Mouse (Mus musculus) hindbrain, postnatal 0 days (tissue): ENCODE data around the gene Decr2. TPM values are rescaled to one million over a fixed set of nuclear protein-coding genes. Genes with fewer than 3 reads are reported as not detected.

Experiments used
- ATAC-seq: fragments of 200-750 bp; cut with Nextera tagmentation; 2 replicates; pipeline ENCODE4 v1.8.0; 2017; ENCODE audit warnings: mild to moderate bottlenecking, moderate TSS enrichment, moderate library complexity
- DNase-seq: peaks from one replicate; pipeline ENCODE4 v3.0.0-alpha.2; 2015; ENCODE audit warnings: low spot score
- H3K27ac ChIP-seq: fragments of 300-500 bp; sonication (generic); 2 replicates; pipeline ENCODE4 v1.5.1; 2014; ENCODE audit warnings: mild to moderate bottlenecking
- H3K27me3 ChIP-seq: fragments of 300-500 bp; sonication (generic); 2 replicates; pipeline ENCODE4 v1.6.1; 2014; ENCODE audit warnings: low read length, mixed read lengths; ENCODE audit not compliant: insufficient read depth
- H3K36me3 ChIP-seq: fragments of 300-500 bp; sonication (generic); 2 replicates; pipeline ENCODE4 v1.6.1; 2014; ENCODE audit warnings: low read length, mixed read lengths; ENCODE audit not compliant: insufficient read depth
- H3K4me1 ChIP-seq: fragments of 300-500 bp; sonication (generic); 2 replicates; pipeline ENCODE4 v1.6.1; 2014; ENCODE audit warnings: antibody characterized with exemption, low read length, mixed read lengths; ENCODE audit not compliant: insufficient read depth
- H3K4me2 ChIP-seq: fragments of 300-500 bp; sonication (generic); 2 replicates; pipeline ENCODE4 v1.6.1; 2014; ENCODE audit warnings: low read depth, mild to moderate bottlenecking, low read length, moderate library complexity, mixed read lengths
- H3K4me3 ChIP-seq: fragments of 300-500 bp; sonication (generic); 2 replicates; pipeline ENCODE4 v1.5.1; 2014; ENCODE audit warnings: low read length
- H3K9ac ChIP-seq: fragments of 300-500 bp; sonication (generic); replicated peaks from 2 replicates; pipeline ENCODE4 v1.6.1; 2014; ENCODE audit warnings: mild to moderate bottlenecking, low read length, moderate library complexity, mixed read lengths
- H3K9me3 ChIP-seq: fragments of 300-500 bp; sonication (generic); 2 replicates; pipeline ENCODE4 v1.6.1; 2016; ENCODE audit warnings: low read length, mixed read lengths
- CTCF ChIP-seq: IDR thresholded peaks from 2 replicates; pipeline ENCODE4 v1.5.1; 2016; ENCODE audit warnings: antibody characterized with exemption, control low read depth, low read depth
- WGBS: fragments of 180-500 bp; shearing (Covaris S2); extraction: QIAGEN DNeasy Blood & Tissue Kit; methylation state at CpG from one replicate; pipeline ENCODE4 v1.1.7; 2014; 5-methylcytosine and 5-hydroxymethylcytosine counted together
- polyA plus RNA-seq: library from polyadenylated mRNA; unstranded; fragments of >200 nt; fragmentation: Nextera tagmentation; extraction: Ambion mirVana; gene quantifications from 2 replicates; pipeline ENCODE4 v1.2.1, GENCODE M21; 2015
- total RNA-seq: library from RNA; depleted of rRNA; stranded (reverse); fragments of >200 nt; gene quantifications from 2 replicates; pipeline ENCODE4 v1.2.3, GENCODE M21; 2014; rRNA removed

Gene Decr2
- total RNA-seq (35.6 and 40.6 TPM in 2 replicates), polyA plus RNA-seq (41.1 and 44.7 TPM in 2 replicates)

DNA sequence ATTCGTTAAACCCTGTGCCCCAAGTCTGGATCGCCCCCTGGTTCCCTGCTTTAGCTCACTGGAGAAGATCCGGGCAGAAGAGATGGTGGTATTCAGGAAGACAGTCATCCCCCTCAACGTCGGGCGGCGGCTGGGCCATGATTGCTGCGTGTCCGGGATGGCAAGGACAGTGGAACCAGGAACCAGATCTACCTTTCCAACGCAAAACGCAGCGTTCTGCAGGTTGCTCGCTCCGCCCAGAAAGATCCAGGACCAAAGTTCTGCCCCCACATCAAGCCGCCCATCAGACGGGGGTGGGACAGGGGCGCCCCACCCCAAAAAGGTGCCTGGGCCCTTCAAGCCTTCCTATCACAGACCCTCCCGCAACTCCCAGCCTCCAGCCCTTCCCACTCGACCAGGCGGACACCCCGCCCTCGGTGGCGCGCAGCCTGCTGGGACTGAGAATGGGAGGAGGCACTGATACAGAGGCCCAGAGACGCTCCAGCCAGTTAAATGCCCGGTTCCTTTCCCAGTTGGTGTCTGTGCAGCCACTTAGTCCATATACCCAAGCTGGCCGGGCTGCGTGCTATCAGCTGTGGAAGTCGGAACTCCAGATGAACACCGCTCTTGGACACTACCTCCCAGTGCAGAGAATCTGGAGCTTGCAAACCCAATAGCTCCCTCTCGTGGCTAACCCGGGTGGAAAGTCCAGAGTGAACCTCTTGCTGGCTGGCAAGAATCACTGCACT, at the start of gene Decr2:
Decr2 (minus strand) TSS at position 433 of the 728 bp plus-strand sequence.
- DNase-seq = peak; percentile 96
- WGBS = 2% methylated on average over 32 of the region's 32 CpGs

DNA sequence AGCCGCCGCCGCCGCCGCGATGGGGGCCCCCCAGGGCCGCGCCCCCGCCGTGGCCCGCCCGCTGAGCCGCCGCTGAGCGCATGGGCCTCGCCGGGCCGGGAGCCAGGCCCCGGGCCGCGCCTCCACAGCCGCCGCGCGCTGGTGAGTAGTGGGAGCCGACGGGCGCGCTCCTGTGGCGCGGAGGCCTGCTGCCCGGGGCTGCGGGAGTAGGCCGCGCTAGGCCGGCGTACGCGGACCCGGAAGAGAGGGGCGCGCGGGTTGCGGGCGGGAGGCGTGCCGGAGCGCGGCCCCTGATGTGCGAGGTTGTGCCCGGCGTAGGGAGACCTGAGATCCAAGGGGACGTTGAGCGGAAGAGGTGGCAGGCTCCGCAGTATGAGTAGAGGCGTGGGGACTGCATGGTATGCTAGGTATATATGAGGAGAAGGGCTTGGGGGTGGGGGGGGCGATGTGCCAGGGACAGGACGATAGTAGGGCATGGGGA, 48.8 kb upstream of the Decr2 start:
- ATAC-seq (peak; percentile 73), DNase-seq (peak; percentile 67)
- H3K4me1 ChIP-seq = peaks cover 8% of the 10 kb centered on the region
- no peak for TF ChIP-seq CTCF
- H3K4me2 ChIP-seq = peak overlapping the region; percentile 68
- peaks cover 10% of the 10 kb centered on the region for H3K36me3 ChIP-seq
- peak overlapping the region; percentile 94 for H3K4me3 ChIP-seq
- H3K27me3 ChIP-seq = no peaks in the 10 kb centered on the region
- H3K27ac ChIP-seq = peak overlapping the region; percentile 96
- H3K9ac ChIP-seq = peak overlapping the region; percentile 96
- no peaks in the 10 kb centered on the region for H3K9me3 ChIP-seq
- WGBS = under 1% methylated on average over 54 of the region's 58 CpGs

More for the DNA sequence above, at the start of gene Decr2:
- ATAC-seq = peak; percentile 92
- Histone ChIP-seq H3K9me3 (no peaks in the 10 kb centered on the region), H3K4me2 (peak within 1 kb of the TSS; percentile 72), H3K27me3 (no peaks in the 10 kb centered on the region), H3K4me3 (peak within 1 kb of the TSS; percentile 50), H3K27ac (peak within 1 kb of the TSS; percentile 64), H3K9ac (peak within 1 kb of the TSS; percentile 62), H3K4me1 (no peaks in the 10 kb centered on the region), H3K36me3 (no peaks in the 10 kb centered on the region)
- TF ChIP-seq CTCF = peak; percentile 93

DNA sequence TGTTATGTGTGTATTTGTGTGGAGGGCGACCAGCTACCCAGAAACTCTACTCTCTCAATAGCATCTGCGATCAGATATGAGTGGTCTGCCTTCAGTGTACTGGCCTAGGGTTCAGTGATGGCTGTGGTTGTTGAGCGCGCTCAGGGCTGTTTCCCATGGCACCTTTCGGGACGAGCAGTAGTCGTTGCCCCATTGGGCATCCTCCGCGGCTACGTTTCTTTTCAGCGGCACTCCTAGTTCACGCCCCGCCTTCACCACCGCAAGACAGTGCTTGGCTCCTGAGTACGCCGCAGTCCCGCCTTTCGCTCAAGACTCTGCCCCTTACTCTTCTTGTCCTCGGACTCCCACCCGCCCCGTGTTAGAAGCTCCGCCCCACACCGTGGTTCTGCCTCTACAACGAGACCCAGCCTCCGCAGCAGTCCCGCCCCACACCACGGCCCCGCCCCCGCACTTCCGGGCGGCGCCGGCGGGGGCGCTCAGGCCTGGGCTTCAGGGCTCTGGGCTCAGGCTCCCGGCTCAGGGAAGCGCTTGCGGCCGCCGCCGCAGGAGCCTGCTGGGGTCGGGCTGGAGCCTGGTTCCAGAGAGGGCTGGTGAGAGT, 48.2 kb upstream of the Decr2 start, which contains the start of gene Axin1:
Axin1 (plus strand) TSS at position 450 of the 598 bp plus-strand sequence.
- under 1% methylated on average over 40 of the region's 42 CpGs for WGBS
- H3K27ac ChIP-seq = peak within 1 kb of the TSS; percentile 96
- H3K9ac ChIP-seq = peak within 1 kb of the TSS; percentile 96
- no peaks in the 10 kb centered on the region for H3K27me3 ChIP-seq
- peaks cover 6% of the 10 kb centered on the region for H3K36me3 ChIP-seq
- ATAC-seq (peak; percentile 98), DNase-seq (peak; percentile 97)
- H3K4me2 ChIP-seq = peak within 1 kb of the TSS; percentile 68
- H3K4me1 ChIP-seq = peaks cover 8% of the 10 kb centered on the region
- H3K4me3 ChIP-seq = peak within 1 kb of the TSS; percentile 94
- no peaks in the 10 kb centered on the region for H3K9me3 ChIP-seq
- peak; percentile 26 for TF ChIP-seq CTCF

DNA sequence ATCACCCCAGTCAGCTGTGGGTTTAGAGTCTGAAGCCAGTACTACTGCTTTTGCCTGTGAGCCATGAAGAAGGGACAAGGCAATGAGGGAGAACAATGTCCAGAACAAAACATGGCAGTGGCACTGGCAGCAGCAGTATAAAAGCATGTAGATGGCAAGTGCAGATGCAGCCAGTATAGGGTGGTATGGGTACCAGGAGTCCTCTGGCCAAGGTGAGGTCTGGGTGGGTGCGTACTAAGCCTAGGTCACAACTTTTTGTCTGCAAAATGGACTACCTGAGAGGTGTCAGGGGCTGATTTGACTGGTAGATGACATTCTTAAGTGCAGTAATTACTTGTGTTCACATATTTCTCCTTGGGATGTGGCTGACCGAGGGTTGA, 47.6 kb upstream of the Decr2 start:
- WGBS = 82% methylated on average over 2 of the region's 2 CpGs
- no peak for ATAC-seq

DNA sequence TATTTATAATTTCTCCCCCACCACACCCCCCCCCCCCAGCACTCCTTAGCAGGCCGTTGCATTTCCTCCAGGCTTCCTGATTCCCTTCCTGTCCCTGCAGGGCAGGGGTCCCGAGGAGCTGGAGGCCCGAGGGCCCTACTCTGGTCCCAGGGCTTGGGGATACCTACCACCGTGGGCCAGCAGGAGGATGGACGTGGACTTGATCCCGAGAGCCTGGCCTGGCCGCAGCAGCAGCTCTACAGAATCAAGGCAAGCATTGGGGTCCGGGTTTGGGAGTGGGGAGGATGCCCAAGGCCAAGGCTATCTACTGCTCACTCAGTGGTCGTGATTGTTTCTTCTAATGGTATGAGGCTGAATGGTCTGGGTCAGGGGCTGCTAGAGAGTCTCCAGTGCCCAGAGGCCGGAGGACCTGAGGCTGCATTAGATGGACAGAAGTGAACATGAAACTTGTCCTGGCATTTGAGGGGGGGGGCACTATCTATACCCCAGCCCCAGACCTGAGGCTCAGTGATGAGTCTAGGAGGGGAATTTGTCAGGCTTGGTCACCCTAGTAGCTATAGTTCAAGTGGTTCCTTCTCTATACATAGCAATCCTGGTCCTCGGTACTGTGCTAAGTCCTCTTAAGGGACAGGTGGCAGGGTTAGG, 47.1 kb upstream of the Decr2 start:
- H3K27me3 ChIP-seq = no peaks in the 10 kb centered on the region
- no peak overlapping the region for H3K4me2 ChIP-seq
- WGBS = 92% methylated on average over 11 of the region's 11 CpGs
- no peak for DNase-seq
- no peak for TF ChIP-seq CTCF
- peaks cover 8% of the 10 kb centered on the region for H3K4me1 ChIP-seq
- no peak overlapping the region for H3K4me3 ChIP-seq
- H3K9me3 ChIP-seq = no peaks in the 10 kb centered on the region
- H3K36me3 ChIP-seq = no peaks in the 10 kb centered on the region
- no peak overlapping the region for H3K9ac ChIP-seq
- ATAC-seq = no peak
- no peak overlapping the region for H3K27ac ChIP-seq

More for the DNA sequence above, 47.6 kb upstream of the Decr2 start:
- DNase-seq = no peak
- Histone ChIP-seq H3K27me3 (no peaks in the 10 kb centered on the region), H3K36me3 (peaks cover 1% of the 10 kb centered on the region; the same call in 1 of the 2 replicates), H3K4me2 (peak overlapping the region; percentile 68), H3K27ac (peak overlapping the region; percentile 96), H3K9ac (peak overlapping the region; percentile 96; the same call in 1 of the 2 replicates), H3K9me3 (no peaks in the 10 kb centered on the region), H3K4me3 (peak overlapping the region; percentile 94), H3K4me1 (peaks cover 8% of the 10 kb centered on the region)
- TF ChIP-seq CTCF = no peak
